Mouse (Mus musculus): ENCODE measurements around the gene Tppp3.
A peak's percentile ranks its signal among the peaks of the same experiment; 100 is the strongest.

Gene Tppp3

GRCm38 (mm10) chr8:105467396-105467985 is 3.8 kb downstream of the Tppp3 start:
- DNase-seq (ENCODE audit: low spot score): no peak

GRCm38 (mm10) chr8:105466700-105467291 is 4.5 kb downstream of the Tppp3 start:
- DNase-seq (ENCODE audit: low spot score): peak; percentile 93

DNA sequence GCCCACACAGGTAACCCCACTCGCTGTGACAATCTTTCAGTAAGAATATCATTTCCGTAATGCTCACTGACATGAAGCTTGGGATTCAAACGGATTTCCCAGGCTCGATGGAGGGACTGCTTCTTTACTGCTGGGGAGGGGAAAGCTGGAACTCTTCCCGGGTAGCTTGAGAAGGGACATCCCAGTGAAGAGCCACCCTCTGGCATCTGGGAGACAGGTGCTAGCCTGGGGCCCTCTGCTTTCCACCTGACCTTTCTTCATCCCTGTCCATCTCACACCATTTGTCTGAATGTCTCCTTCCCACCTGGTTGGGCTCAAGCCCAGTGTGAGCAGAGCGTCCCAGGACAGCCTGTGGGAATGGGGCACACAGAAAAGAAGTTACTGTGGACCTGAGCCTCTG is 5.1 kb downstream of the Tppp3 start:
- no peak for DNase-seq (ENCODE audit: low spot score)

GRCm38 (mm10) chr8:105464595-105464994 is 6.7 kb downstream of the Tppp3 start:
- no peak for DNase-seq (ENCODE audit: low spot score)

DNA sequence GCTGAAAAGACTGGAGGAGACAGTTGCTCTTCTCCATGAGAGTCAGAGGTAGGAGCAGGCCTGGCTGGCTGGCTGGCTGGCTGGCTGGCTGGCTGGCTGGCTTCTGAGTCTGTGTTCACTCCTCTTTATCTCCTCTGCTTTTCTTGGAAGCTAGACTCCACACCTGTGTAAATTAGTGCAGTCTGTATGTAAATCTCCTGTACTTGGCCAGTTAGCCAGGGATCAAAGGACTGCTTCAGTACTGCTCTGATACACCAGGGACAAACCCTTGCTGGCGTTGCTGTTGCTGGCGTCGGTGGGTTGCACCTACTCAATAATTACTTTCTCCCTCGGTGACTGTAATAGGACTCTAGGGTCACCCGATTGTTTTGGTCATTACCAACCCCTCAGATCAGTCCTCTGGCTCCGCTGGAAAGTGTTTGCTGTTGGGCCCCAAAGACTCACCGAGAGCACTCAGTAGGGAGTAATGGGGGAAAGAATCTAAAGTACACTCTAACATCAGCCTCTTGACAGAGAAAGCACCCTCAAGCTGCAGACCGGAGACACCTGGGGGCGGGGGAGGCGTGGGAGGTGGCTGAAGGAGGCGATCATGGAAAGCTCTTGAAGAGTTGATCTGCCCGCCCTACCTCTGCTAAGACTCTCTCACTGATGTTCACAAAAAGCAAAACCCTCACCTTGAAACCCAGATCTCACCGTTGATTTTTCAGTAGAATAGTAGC is 10.1 kb downstream of the Tppp3 start:
- DNase-seq (ENCODE audit: low spot score): no peak

DNA sequence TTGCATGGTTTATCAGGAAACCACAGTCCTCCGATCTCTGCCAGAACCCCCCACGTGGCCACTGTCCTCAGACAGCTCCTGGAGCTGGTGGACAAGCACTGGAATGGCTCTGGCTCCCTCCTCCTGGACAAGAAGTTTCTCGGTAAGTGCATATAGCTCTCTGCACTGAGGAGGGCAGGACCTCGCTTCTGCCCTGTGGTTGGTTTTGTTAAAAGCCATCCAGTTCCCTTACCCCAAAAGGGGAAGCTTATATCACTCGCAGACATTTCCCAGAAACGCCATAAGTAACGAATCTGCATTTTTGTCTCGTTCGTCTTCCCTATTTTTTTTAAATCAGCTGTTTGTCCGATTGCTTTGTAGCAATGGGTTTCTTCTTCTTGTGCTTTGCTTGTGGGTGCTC is 16.1 kb downstream of the Tppp3 start:
- DNase-seq (ENCODE audit: low spot score): no peak

DNA sequence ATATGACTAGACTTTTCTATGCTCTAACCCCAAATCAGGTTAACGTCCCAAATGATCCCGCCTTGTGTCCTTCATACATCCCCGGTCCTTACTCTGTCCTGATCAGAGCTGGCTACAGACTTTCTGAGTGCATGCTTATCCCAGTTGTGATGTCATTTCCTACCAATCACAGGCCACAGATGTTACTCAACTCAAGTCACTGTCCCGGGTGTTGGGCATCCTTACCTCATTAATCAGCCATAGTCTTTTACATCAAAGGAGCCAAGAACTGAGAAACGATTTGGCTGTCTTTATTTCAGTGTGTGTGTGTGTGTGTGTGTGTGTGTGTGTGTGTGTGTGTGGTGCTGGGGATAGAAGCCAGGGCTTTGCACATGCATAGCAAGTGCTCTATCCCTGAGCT is 17.2 kb downstream of the Tppp3 start:
- no peak for DNase-seq (ENCODE audit: low spot score)

- DNase-seq (ENCODE audit: low spot score): peak; percentile 46
These were observed 18.0 kb downstream of the Tppp3 start for GRCm38 (mm10) chr8:105453296-105453695.

DNA sequence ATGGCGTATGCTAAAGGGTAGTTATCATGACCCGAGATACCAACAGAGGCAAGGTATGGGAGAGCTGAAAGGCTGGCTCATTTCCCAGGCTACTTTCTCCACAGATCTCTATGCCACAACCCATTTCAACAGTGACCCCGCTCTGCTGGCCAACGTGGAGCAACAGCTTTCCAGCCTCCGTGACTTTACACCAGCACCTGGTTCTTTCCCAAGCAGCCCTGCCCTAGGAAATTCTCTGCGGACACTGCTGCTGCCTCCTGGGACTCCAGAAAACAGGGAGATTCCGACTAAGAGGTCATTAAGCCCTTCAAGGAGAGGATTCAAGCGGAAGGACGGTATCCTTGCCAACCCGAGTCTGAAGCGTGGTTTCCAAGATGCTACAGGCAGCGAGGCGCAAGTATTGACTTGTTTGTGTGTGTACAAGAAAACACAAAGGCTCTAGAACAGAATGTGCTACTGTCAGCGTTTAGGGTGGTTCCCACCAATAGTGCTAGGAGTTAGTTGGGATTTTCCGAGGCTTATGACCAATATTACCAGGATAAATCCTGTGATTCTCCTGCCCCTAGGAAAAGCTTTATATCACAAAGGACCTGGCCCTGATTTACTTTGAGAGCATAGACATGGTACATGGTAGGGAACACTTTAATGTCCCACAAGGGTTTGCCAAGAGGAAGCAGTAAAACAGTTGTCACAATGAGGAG is 19.3 kb downstream of the Tppp3 start:
- no peak for DNase-seq (ENCODE audit: low spot score)

GRCm38 (mm10) chr8:105450977-105451376 is 20.3 kb downstream of the Tppp3 start:
- no peak for DNase-seq (ENCODE audit: low spot score)

DNA sequence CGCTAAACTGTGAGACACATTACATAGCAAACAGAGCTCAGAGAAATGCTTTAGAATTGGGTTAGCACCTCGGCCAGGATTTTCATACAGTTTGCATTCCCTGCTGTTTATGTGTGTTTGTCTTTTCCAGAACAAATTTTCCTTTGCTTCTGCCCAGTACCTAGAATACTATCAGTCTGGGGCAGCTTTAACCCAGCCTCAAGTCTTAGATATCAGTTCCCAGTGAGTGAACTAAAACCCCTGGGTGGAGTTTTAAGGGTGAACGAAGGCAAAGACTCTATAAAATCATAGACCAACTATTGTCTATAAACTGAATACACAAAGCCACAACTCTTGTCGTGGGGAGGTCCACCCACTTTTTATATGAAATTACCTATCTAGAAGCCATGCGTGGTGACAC is 22.7 kb downstream of the Tppp3 start:
- no peak for DNase-seq (ENCODE audit: low spot score)

GRCm38 (mm10) chr8:105448188-105448587 is 23.1 kb downstream of the Tppp3 start:
- no peak for DNase-seq (ENCODE audit: low spot score)

GRCm38 (mm10) chr8:105446127-105446552 is 25.2 kb downstream of the Tppp3 start:
- DNase-seq (ENCODE audit: low spot score): no peak

GRCm38 (mm10) chr8:105445296-105446126 is 25.8 kb downstream of the Tppp3 start:
- DNase-seq (ENCODE audit: low spot score): no peak

DNA sequence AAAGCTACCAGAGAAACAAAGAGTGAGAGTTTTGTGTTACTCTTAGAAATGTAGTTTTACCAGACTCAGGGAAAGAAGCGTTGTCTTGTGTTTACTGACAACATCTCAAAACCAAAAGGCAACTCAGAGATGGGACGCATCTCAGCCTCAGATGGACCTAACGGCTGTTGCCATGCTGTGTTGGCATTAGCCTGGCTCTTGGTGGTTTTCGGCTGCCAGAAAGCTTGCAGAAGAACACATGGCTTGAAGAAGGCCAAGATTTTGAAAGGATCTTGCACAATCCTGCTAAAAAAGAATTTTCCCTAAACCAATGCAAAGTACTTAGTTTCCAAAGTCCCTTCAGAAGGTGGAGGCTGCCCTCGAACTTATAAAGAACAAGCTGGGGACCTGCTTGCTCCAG is 28.7 kb downstream of the Tppp3 start:
- peak; percentile 88 for DNase-seq (ENCODE audit: low spot score)

DNA sequence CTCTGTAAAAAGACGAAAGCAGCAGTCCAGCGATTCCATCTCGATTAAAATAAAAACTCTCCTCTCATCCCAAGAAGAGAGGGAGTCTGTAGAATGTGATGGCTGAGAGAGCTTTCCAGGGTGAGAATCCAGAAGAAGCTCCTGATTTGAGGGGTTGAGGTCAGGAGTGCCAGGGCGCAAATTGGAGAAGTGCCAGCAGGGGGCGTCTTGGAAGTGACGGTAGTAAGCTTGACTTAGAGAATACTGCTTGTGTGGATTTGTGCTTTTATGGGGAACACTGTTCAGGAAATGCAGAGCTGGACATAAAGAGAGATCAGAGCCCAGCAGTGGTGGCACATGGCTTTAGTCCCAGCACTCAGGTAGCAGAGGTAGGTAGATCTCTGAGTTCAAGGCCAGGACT is 29.9 kb downstream of the Tppp3 start:
- DNase-seq (ENCODE audit: low spot score): no peak

GRCm38 (mm10) chr8:105438865-105439264 is 32.5 kb downstream of the Tppp3 start:
- DNase-seq (ENCODE audit: low spot score): no peak

- no peak for DNase-seq (ENCODE audit: low spot score)
These were observed 34.1 kb downstream of the Tppp3 start for GRCm38 (mm10) chr8:105437078-105437748.

- DNase-seq (ENCODE audit: low spot score): peak; percentile 79
These were observed 35.1 kb downstream of the Tppp3 start for GRCm38 (mm10) chr8:105436218-105436617.

DNA sequence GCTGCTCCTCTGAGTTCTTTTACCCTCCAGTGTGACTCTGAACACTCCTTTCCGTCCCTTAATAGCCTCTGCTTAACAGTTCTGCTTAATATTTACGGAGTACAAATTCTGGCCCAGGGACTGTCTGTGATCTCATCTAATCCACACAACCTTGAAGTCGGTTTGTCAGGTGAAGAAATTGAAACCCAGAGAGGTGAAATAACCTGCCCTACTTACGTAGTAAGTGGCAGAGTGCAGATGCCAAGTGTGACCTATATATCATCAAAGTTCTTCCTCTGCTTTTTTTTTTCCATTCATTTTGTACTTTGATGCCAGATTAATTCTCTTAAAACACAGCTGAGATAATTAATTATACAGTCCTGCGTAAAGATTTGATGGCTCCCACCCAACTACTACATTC is 37.2 kb downstream of the Tppp3 start:
- no peak for DNase-seq (ENCODE audit: low spot score)

DNA sequence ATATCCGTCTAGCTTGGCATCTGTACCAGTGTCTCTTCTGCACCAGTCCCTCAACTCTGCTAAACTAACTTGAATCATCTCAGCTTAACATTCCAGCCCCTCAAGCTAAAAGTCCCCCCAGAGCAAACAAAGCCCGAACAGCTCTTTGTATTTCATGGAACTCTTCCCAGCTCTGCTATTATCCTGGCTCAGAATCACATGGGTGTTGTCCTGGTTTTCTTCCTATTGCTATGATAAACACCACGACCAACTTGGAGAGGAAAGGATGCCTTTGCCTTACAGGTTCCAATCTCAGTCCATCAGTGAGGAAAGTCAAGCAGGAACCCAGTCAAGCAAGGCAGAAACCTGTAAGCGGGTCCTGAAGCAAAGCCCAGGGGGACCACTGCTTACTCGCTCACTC is 37.8 kb downstream of the Tppp3 start:
- peak; percentile 74 for DNase-seq (ENCODE audit: low spot score)

Measured in adipocyte (in vitro differentiated cells).